11 mouse cellular contexts compared by ENCODE assay signal in the genomic region with DNA sequence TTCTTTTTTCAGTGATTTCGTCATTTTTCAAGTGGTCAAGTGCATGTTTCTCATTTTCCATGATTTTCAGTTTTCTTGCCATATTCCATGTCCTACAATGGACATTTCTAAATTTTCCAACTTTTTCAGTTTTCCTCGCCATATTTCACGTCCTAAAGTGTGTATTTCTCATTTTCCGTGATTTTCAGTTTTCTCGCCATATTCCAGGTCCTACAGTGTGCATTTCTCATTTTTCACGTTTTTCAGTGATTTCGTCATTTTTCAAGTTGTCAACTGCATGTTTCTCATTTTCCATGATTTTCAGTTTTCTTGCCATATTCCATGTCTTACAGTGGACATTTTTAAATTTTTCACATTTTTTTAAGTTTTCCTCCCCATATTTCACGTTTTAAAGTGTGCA. TPM values are rescaled to one million over a fixed set of nuclear protein-coding genes. Genes with fewer than 3 reads are reported as not detected.
A peak's percentile ranks its signal among the peaks of the same experiment; 100 is the strongest.
DNase-seq lines count a peak whose midpoint lies in the region; ATAC-seq and TF ChIP-seq lines count a peak whose summit lies in the region.
"Not testable (repeated sequence)": the region's sequence is repeated elsewhere in the genome, so short reads cannot be mapped to it uniquely, and the experiment has no call there.
"Had no signal": no experiment of that assay in that cellular context is flagged by ENCODE, and none has a peak within 500 bp of the region (broad histone marks: within the 10 kb centered on the region; RNA-seq: fewer than 3 reads in every experiment).

No protein-coding gene starts in this region.

- H3K9ac ChIP-seq in forebrain, embryonic 16.5 days (replicated peaks; ENCODE audit: low read depth, low read length); heart, embryonic 16.5 days (ENCODE audit: low read length); lung, embryonic 16.5 days (ENCODE audit: low read length): not testable (repeated sequence)

- not testable (repeated sequence) for H3K9me3 ChIP-seq in forebrain, embryonic 16.5 days (ENCODE audit: control insufficient read depth, low read length); heart, embryonic 16.5 days (replicated peaks; ENCODE audit: control insufficient read depth, low read length); lung, embryonic 16.5 days (ENCODE audit: control insufficient read depth, low read length)

- not testable (repeated sequence) for TF ChIP-seq CTCF in kidney, adult 2 months (conservative IDR thresholded peaks at IDR 0.05; ENCODE audit: insufficient read depth, insufficient read length, low read depth, low read length)

- H3K4me3 ChIP-seq in forebrain, embryonic 16.5 days (replicated peaks; ENCODE audit: low read length); heart, embryonic 16.5 days (ENCODE audit: low read length); kidney, adult 2 months (ENCODE audit: insufficient read depth, low read depth, low read length); lung, embryonic 16.5 days (ENCODE audit: low read length): not testable (repeated sequence)

- not testable (repeated sequence) for H3K27ac ChIP-seq in forebrain, embryonic 16.5 days (ENCODE audit: low read length); heart, embryonic 16.5 days (ENCODE audit: low read length); kidney, adult 2 months (ENCODE audit: insufficient read depth, low read depth, low read length); lung, embryonic 16.5 days (ENCODE audit: low read length)

- WGBS in forebrain, embryonic 16.5 days: 68% methylated on average over 7 of the region's 8 CpGs
- WGBS in heart, embryonic 16.5 days: 72% methylated on average over 8 of the region's 8 CpGs
- 73% methylated on average over 8 of the region's 8 CpGs for WGBS in kidney, adult 2 months
- 67% methylated on average over 7 of the region's 8 CpGs for WGBS in lung, embryonic 16.5 days

- H3K36me3 ChIP-seq in forebrain, embryonic 16.5 days (ENCODE audit: control insufficient read depth, insufficient read depth); heart, embryonic 16.5 days (ENCODE audit: control insufficient read depth, insufficient read depth); kidney, adult 2 months (ENCODE audit: control insufficient read depth, insufficient read depth, low read length); lung, embryonic 16.5 days (ENCODE audit: control insufficient read depth, insufficient read depth, low read length): not testable (repeated sequence)

- peak; percentile 67; the same call in 1 of the 2 replicates for ATAC-seq in forebrain, embryonic 16.5 days
- peak; percentile 53 for ATAC-seq in heart, embryonic 16.5 days (replicated peaks; ENCODE audit: extremely low read depth, insufficient read depth, low FRiP score)
- ATAC-seq in lung, embryonic 16.5 days (ENCODE audit: low read depth): peak; percentile 56

- peak; percentile 82 to 96 for DNase-seq in adrenal gland, adult 18-20 months (ENCODE audit: low spot score in 2 of 2)
- DNase-seq in kidney, adult 2 months: peak; percentile 94
- DNase-seq in left cerebral cortex, adult 8-10 months (ENCODE audit: low spot score in 2 of 2): peak; percentile 98 to 100
- peak; percentile 86 for DNase-seq in ovary, adult 18-20 months (ENCODE audit: low spot score)
- peak; percentile 19 to 81 for DNase-seq in thymus, adult 18-20 months

- TF ChIP-seq POLR2A in kidney, adult 2 months (IDR thresholded peaks at IDR 0.05; ENCODE audit: low read depth, low read length): not testable (repeated sequence)

- H3K27me3 ChIP-seq in forebrain, embryonic 16.5 days (replicated peaks; ENCODE audit: control insufficient read depth, insufficient read depth, low read length); heart, embryonic 16.5 days (ENCODE audit: control insufficient read depth, insufficient read depth, low read length); kidney, adult 2 months (replicated peaks; ENCODE audit: control insufficient read depth, insufficient read depth, low read length); lung, embryonic 16.5 days (ENCODE audit: control insufficient read depth, insufficient read depth, low read depth, low read length): not testable (repeated sequence)

- not testable (repeated sequence) for H3K4me1 ChIP-seq in forebrain, embryonic 16.5 days (replicated peaks; ENCODE audit: control insufficient read depth, insufficient read depth, low read length); heart, embryonic 16.5 days (ENCODE audit: control insufficient read depth, insufficient read depth, low read length); kidney, adult 2 months (ENCODE audit: control insufficient read depth, insufficient read depth, low read length); lung, embryonic 16.5 days (replicated peaks; ENCODE audit: control insufficient read depth, insufficient read depth, low read length)

- not testable (repeated sequence) for H3K4me2 ChIP-seq in forebrain, embryonic 16.5 days (ENCODE audit: low read length); heart, embryonic 16.5 days (ENCODE audit: low read depth, low read length); lung, embryonic 16.5 days (ENCODE audit: low read depth, low read length)

RNA-seq across cellular contexts. Expression of gene Gm11168, which starts 3.5 kb away (rescaled TPM):
- not detected for total RNA-seq in adrenal gland, adult 18-20 months (2021)
- polyA plus RNA-seq in forebrain, embryonic 16.5 days (2015; fragmentation: Nextera tagmentation; extraction: Ambion mirVana): not detected in 2 replicates
- 0.38 TPM in 1 of 2 replicates, not detected in the other for polyA plus RNA-seq in heart, embryonic 16.5 days (2015; fragmentation: Nextera tagmentation; extraction: Ambion mirVana)
- not detected in 2 replicates for polyA plus RNA-seq in kidney, adult 2 months (2012; rRNA removed)
- not detected for total RNA-seq in left cerebral cortex, adult 8-10 months (2022)
- polyA plus RNA-seq in lung, embryonic 16.5 days (2015; fragmentation: Nextera tagmentation; extraction: Ambion mirVana): not detected in 2 replicates
- total RNA-seq: adrenal gland, postnatal 14 days; CH12.LX; granulocyte monocyte progenitor cell, adult 5-6 weeks had no signal

RNA-seq across cellular contexts. Expression of gene Gm10722, which starts 5.9 kb away (rescaled TPM):
- total RNA-seq in adrenal gland, adult 18-20 months (2021): not detected
- polyA plus RNA-seq in forebrain, embryonic 16.5 days (2015; fragmentation: Nextera tagmentation; extraction: Ambion mirVana): not detected in 2 replicates
- polyA plus RNA-seq in heart, embryonic 16.5 days (2015; fragmentation: Nextera tagmentation; extraction: Ambion mirVana): not detected in 2 replicates
- not detected in 2 replicates for polyA plus RNA-seq in kidney, adult 2 months (2012; rRNA removed)
- total RNA-seq in left cerebral cortex, adult 8-10 months (2022): not detected
- not detected in 2 replicates for polyA plus RNA-seq in lung, embryonic 16.5 days (2015; fragmentation: Nextera tagmentation; extraction: Ambion mirVana)
- total RNA-seq: adrenal gland, postnatal 14 days; CH12.LX; granulocyte monocyte progenitor cell, adult 5-6 weeks had no signal

RNA-seq across cellular contexts. Expression of gene Gm10721, which starts 6.3 kb away (rescaled TPM):
- total RNA-seq in adrenal gland, adult 18-20 months (2021): under 1 TPM in 1 of 2 experiments, not detected in 1; 0.74 TPM
- polyA plus RNA-seq in forebrain, embryonic 16.5 days (2015; fragmentation: Nextera tagmentation; extraction: Ambion mirVana): not detected in 2 replicates
- 0.79 TPM in 1 of 2 replicates, not detected in the other for polyA plus RNA-seq in heart, embryonic 16.5 days (2015; fragmentation: Nextera tagmentation; extraction: Ambion mirVana)
- polyA plus RNA-seq in kidney, adult 2 months (2012; rRNA removed): not detected in 2 replicates
- total RNA-seq in left cerebral cortex, adult 8-10 months (2022): 1 to 10 TPM in 1 of 4 experiments, not detected in 3; 1.5 TPM
- not detected in 2 replicates for polyA plus RNA-seq in lung, embryonic 16.5 days (2015; fragmentation: Nextera tagmentation; extraction: Ambion mirVana)

RNA-seq across cellular contexts. Expression of gene Gm10720, which starts 8.8 kb away (rescaled TPM):
- not detected for total RNA-seq in adrenal gland, adult 18-20 months (2021)
- not detected in 2 replicates for polyA plus RNA-seq in forebrain, embryonic 16.5 days (2015; fragmentation: Nextera tagmentation; extraction: Ambion mirVana)
- 0.24 TPM in 1 of 2 replicates, not detected in the other for polyA plus RNA-seq in heart, embryonic 16.5 days (2015; fragmentation: Nextera tagmentation; extraction: Ambion mirVana)
- polyA plus RNA-seq in kidney, adult 2 months (2012; rRNA removed): not detected in 2 replicates
- total RNA-seq in left cerebral cortex, adult 8-10 months (2022): not detected
- not detected in 2 replicates for polyA plus RNA-seq in lung, embryonic 16.5 days (2015; fragmentation: Nextera tagmentation; extraction: Ambion mirVana)
- total RNA-seq: adrenal gland, postnatal 14 days; CH12.LX; granulocyte monocyte progenitor cell, adult 5-6 weeks had no signal

RNA-seq across cellular contexts. Expression of gene Gm10719, which starts 10.6 kb away (rescaled TPM):
- 1 to 10 TPM in 1 of 2 experiments, not detected in 1; 2.0 TPM for total RNA-seq in adrenal gland, adult 18-20 months (2021)
- not detected in 2 replicates for polyA plus RNA-seq in forebrain, embryonic 16.5 days (2015; fragmentation: Nextera tagmentation; extraction: Ambion mirVana)
- 1.2 TPM in 1 of 2 replicates, not detected in the other for polyA plus RNA-seq in heart, embryonic 16.5 days (2015; fragmentation: Nextera tagmentation; extraction: Ambion mirVana)
- polyA plus RNA-seq in kidney, adult 2 months (2012; rRNA removed): not detected in 2 replicates
- total RNA-seq in left cerebral cortex, adult 8-10 months (2022): 1 to 10 TPM in 2 of 4 experiments, under 1 TPM in 2; 0.53 to 1.6 (median 1.1) TPM
- not detected in 2 replicates for polyA plus RNA-seq in lung, embryonic 16.5 days (2015; fragmentation: Nextera tagmentation; extraction: Ambion mirVana)
